Mouse (Mus musculus): Measurements from ENCODE around the gene Ddr1. TPM values are rescaled to one million over a fixed set of nuclear protein-coding genes. Genes with fewer than 3 reads are reported as not detected.

The Ddr1 gene
- total and polyA plus RNA-seq, 2 experiments: 0.55 to 1.5 TPM

DNA sequence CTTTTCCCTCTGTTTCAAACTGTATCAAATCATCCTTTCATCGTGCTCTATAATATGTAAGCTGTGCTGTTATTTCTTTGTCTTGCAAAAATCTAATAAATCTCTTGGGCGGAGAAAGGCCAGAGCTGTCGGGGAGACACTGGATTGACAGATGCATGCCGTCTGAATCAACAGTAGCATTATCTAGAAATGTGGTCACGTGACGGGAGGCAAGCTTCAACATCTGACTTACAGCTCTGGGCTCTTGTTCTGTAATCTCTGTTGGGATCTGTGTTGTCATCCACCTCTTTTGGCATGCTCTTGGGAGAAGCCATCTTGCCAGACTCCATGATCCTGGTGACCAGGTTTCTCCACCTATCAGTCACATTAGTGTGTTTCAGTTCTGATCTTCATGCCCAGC is 12.7 kb upstream of the Ddr1 start:
- Histone ChIP-seq H3K79me2 (ENCODE audit: control insufficient read depth, insufficient read depth, low read length) (no peaks in the 10 kb centered on the region), H3K9ac (ENCODE audit: low read depth, low read length) (no peak overlapping the region), H3K27me3 (ENCODE audit: control insufficient read depth, insufficient read depth, low read length) (no peaks in the 10 kb centered on the region), H3K36me3 (ENCODE audit: control insufficient read depth, insufficient read depth, low read length) (no peaks in the 10 kb centered on the region), H3K27ac (replicated peaks; ENCODE audit: insufficient read depth, low read depth, low read length) (no peak overlapping the region), H3K4me3 (ENCODE audit: insufficient read depth, low read depth, low read length) (no peak overlapping the region), H3K4me1 (ENCODE audit: control insufficient read depth, insufficient read depth, low read length) (no peaks in the 10 kb centered on the region)
- TF ChIP-seq POLR2A (IDR thresholded peaks at IDR 0.05; ENCODE audit: extremely low read depth, insufficient read depth, low read length) (no peak), CTCF (IDR thresholded peaks at IDR 0.05; ENCODE audit: low read depth, low read length) (no peak)
- DNase-seq (ENCODE audit: extremely low read depth, low read depth, low spot score): no peak
- WGBS: 93% methylated on average over 6 of the region's 6 CpGs

DNA sequence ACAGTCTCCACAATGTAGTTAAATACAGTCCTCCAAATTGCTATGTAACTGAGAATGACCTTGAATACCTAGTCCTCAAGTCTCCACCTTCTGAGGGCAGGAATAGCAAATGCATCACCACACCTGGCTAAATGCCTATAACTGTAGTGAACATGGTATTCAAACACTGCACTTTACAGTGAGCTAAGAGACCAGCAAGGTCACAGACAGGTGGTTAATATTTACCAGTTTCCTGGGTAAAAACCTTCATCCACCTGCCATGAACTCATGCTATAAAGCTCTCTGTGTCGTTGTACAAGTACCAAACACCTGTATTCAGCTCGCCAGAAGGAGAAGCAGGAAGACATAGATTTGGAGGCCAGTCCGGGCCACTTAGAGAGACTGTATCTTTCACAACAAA is 11.7 kb upstream of the Ddr1 start:
- Histone ChIP-seq H3K27ac (replicated peaks; ENCODE audit: insufficient read depth, low read depth, low read length) (no peak overlapping the region), H3K4me1 (ENCODE audit: control insufficient read depth, insufficient read depth, low read length) (no peaks in the 10 kb centered on the region), H3K9ac (ENCODE audit: low read depth, low read length) (no peak overlapping the region), H3K4me3 (ENCODE audit: insufficient read depth, low read depth, low read length) (no peak overlapping the region), H3K36me3 (ENCODE audit: control insufficient read depth, insufficient read depth, low read length) (no peaks in the 10 kb centered on the region), H3K27me3 (ENCODE audit: control insufficient read depth, insufficient read depth, low read length) (no peaks in the 10 kb centered on the region), H3K79me2 (ENCODE audit: control insufficient read depth, insufficient read depth, low read length) (no peaks in the 10 kb centered on the region)
- WGBS: 50% methylated on average over 3 of the region's 3 CpGs
- no peak for DNase-seq (ENCODE audit: extremely low read depth, low read depth, low spot score)
- TF ChIP-seq POLR2A (IDR thresholded peaks at IDR 0.05; ENCODE audit: extremely low read depth, insufficient read depth, low read length): no peak
- TF ChIP-seq CTCF (IDR thresholded peaks at IDR 0.05; ENCODE audit: low read depth, low read length): no peak

GRCm38 (mm10) chr17:35710705-35711347 is 6.4 kb upstream of the Ddr1 start:
- H3K4me3 ChIP-seq (ENCODE audit: insufficient read depth, low read depth, low read length): no peak overlapping the region
- H3K9ac ChIP-seq (ENCODE audit: low read depth, low read length): no peak overlapping the region
- no peaks in the 10 kb centered on the region for H3K36me3 ChIP-seq (ENCODE audit: control insufficient read depth, insufficient read depth, low read length)
- no peaks in the 10 kb centered on the region for H3K4me1 ChIP-seq (ENCODE audit: control insufficient read depth, insufficient read depth, low read length)
- 54% methylated on average over 8 of the region's 8 CpGs for WGBS
- no peaks in the 10 kb centered on the region for H3K79me2 ChIP-seq (ENCODE audit: control insufficient read depth, insufficient read depth, low read length)
- TF ChIP-seq CTCF (IDR thresholded peaks at IDR 0.05; ENCODE audit: low read depth, low read length) (no peak), POLR2A (IDR thresholded peaks at IDR 0.05; ENCODE audit: extremely low read depth, insufficient read depth, low read length) (no peak)
- DNase-seq (ENCODE audit: extremely low read depth, low read depth, low spot score): no peak
- no peaks in the 10 kb centered on the region for H3K27me3 ChIP-seq (ENCODE audit: control insufficient read depth, insufficient read depth, low read length)
- no peak overlapping the region for H3K27ac ChIP-seq (replicated peaks; ENCODE audit: insufficient read depth, low read depth, low read length)

DNA sequence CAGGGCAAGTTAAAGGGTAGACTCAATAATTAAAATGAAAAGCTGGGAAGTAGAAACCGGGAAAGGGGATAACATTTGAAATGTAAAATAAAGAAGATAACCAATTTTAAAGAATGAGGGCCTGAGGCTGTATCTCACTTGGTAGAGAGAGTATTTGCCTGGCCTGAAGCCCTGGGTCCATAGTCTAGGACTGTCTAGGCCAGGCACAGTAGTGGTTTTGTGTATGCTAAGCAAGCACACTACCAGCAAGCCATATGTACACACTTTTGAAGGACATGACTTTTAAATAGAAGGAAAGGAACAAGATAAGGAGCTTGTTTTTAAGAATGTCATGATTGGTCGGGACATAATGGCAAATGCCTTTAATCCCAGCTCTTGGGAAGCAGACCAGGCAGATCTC is 4.2 kb upstream of the Ddr1 start:
- Histone ChIP-seq H3K4me3 (ENCODE audit: insufficient read depth, low read depth, low read length) (no peak overlapping the region), H3K79me2 (ENCODE audit: control insufficient read depth, insufficient read depth, low read length) (no peaks in the 10 kb centered on the region), H3K36me3 (ENCODE audit: control insufficient read depth, insufficient read depth, low read length) (no peaks in the 10 kb centered on the region), H3K4me1 (ENCODE audit: control insufficient read depth, insufficient read depth, low read length) (no peaks in the 10 kb centered on the region), H3K9ac (ENCODE audit: low read depth, low read length) (no peak overlapping the region), H3K27me3 (ENCODE audit: control insufficient read depth, insufficient read depth, low read length) (no peaks in the 10 kb centered on the region), H3K27ac (replicated peaks; ENCODE audit: insufficient read depth, low read depth, low read length) (no peak overlapping the region)
- WGBS: 42% methylated on average over 2 of the region's 2 CpGs
- no peak for DNase-seq (ENCODE audit: extremely low read depth, low read depth, low spot score)
- TF ChIP-seq POLR2A (IDR thresholded peaks at IDR 0.05; ENCODE audit: extremely low read depth, insufficient read depth, low read length) (no peak), CTCF (IDR thresholded peaks at IDR 0.05; ENCODE audit: low read depth, low read length) (no peak)

DNA sequence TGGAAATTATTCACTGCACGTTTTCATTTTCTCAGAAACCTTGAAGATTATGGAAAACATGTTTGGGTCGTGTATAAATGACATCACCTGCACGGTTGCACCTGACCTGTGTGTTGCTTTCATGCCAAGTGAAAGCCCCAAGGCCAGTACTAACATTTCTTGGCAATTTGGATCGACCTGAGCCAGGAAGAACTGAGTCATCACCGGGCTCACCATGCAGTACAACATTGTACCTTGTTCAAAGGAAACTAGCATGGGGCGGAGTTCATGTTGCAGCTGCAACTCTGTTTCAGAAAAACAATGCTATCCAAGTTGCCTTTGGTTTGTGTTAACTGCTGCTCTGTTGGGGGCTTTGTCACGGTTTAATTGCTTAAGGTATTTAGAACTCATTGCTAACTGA is 3.5 kb upstream of the Ddr1 start:
- Histone ChIP-seq H3K4me3 (ENCODE audit: insufficient read depth, low read depth, low read length) (no peak overlapping the region), H3K9ac (ENCODE audit: low read depth, low read length) (no peak overlapping the region), H3K27ac (replicated peaks; ENCODE audit: insufficient read depth, low read depth, low read length) (no peak overlapping the region), H3K36me3 (ENCODE audit: control insufficient read depth, insufficient read depth, low read length) (no peaks in the 10 kb centered on the region), H3K79me2 (ENCODE audit: control insufficient read depth, insufficient read depth, low read length) (no peaks in the 10 kb centered on the region), H3K27me3 (ENCODE audit: control insufficient read depth, insufficient read depth, low read length) (no peaks in the 10 kb centered on the region), H3K4me1 (ENCODE audit: control insufficient read depth, insufficient read depth, low read length) (no peaks in the 10 kb centered on the region)
- no peak for TF ChIP-seq POLR2A (IDR thresholded peaks at IDR 0.05; ENCODE audit: extremely low read depth, insufficient read depth, low read length)
- no peak for TF ChIP-seq CTCF (IDR thresholded peaks at IDR 0.05; ENCODE audit: low read depth, low read length)
- WGBS: 45% methylated on average over 7 of the region's 7 CpGs
- no peak for DNase-seq (ENCODE audit: extremely low read depth, low read depth, low spot score)

DNA sequence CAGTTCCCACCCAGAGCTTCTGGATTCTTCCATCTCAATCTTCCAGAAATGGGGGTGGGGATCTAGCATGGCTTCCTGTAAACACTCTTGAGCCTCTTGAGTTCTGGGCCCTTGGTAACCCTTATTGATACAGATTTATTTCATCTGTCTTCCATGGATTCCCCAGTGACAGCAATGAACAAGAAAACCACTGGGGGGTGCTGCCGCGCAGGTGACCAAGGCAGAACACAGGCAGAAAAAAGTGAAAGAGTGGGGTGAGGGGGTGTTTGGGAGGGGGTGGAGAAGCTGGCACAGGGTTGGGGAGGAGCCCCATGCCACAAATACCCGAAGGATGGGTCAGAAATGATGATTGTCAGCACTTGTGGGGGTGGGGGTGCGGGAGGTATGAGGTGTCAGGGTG is 1.4 kb upstream of the Ddr1 start:
- no peak overlapping the region for H3K9ac ChIP-seq (ENCODE audit: low read depth, low read length)
- no peak for DNase-seq (ENCODE audit: extremely low read depth, low read depth, low spot score)
- H3K4me1 ChIP-seq (ENCODE audit: control insufficient read depth, insufficient read depth, low read length): no peaks in the 10 kb centered on the region
- no peaks in the 10 kb centered on the region for H3K79me2 ChIP-seq (ENCODE audit: control insufficient read depth, insufficient read depth, low read length)
- no peak for TF ChIP-seq POLR2A (IDR thresholded peaks at IDR 0.05; ENCODE audit: extremely low read depth, insufficient read depth, low read length)
- peak; percentile 72 for TF ChIP-seq CTCF (IDR thresholded peaks at IDR 0.05; ENCODE audit: low read depth, low read length)
- no peak overlapping the region for H3K4me3 ChIP-seq (ENCODE audit: insufficient read depth, low read depth, low read length)
- H3K36me3 ChIP-seq (ENCODE audit: control insufficient read depth, insufficient read depth, low read length): no peaks in the 10 kb centered on the region
- H3K27me3 ChIP-seq (ENCODE audit: control insufficient read depth, insufficient read depth, low read length): peaks cover 3% of the 10 kb centered on the region; the same call in 1 of the 2 replicates
- H3K27ac ChIP-seq (replicated peaks; ENCODE audit: insufficient read depth, low read depth, low read length): no peak overlapping the region
- 32% methylated on average over 4 of the region's 4 CpGs for WGBS
